Mouse (Mus musculus): ENCODE results near the gene Zfp938. TPM values are rescaled to one million over a fixed set of nuclear protein-coding genes. Genes with fewer than 3 reads are reported as not detected.

The Zfp938 gene
- polyA plus RNA-seq (2012; rRNA removed) = 22.9 and 24.5 TPM in 2 replicates

GRCm38 (mm10) chr10:82240742-82241400 is at the start of gene Zfp938:
Gene Zfp938 (minus strand): TSS chr10:82241280.
- DNase-seq (ENCODE audit: extremely low spot score in 1 of 2, low spot score in 1 of 2) = peak; percentile 82 to 89

- no peak for DNase-seq (ENCODE audit: extremely low spot score in 1 of 2, low spot score in 1 of 2)
Observed at GRCm38 (mm10) chr10:82257331-82257730, 16.3 kb upstream of the Zfp938 start.

- DNase-seq (ENCODE audit: extremely low spot score in 1 of 2, low spot score in 1 of 2) = no peak
Observed at GRCm38 (mm10) chr10:82245021-82245420, 3.9 kb upstream of the Zfp938 start.

- DNase-seq (ENCODE audit: extremely low spot score in 1 of 2, low spot score in 1 of 2) = no peak
Observed at GRCm38 (mm10) chr10:82241401-82241788, 315 bp upstream of the Zfp938 start.

- peak; percentile 67 to 91 for DNase-seq (ENCODE audit: extremely low spot score in 1 of 2, low spot score in 1 of 2)
Observed at GRCm38 (mm10) chr10:82178257-82179064, 62.6 kb downstream of the Zfp938 start.

Other genes starting within 250 kb of the Zfp938 start
- gene Zfp873, start 193.2 kb downstream of the Zfp938 start, polyA plus RNA-seq (2012; rRNA removed) = 7.1 and 7.7 TPM in 2 replicates
- 1.6 and 2.3 TPM in 2 replicates for gene BC024063, start 157.9 kb downstream of the Zfp938 start, polyA plus RNA-seq (2012; rRNA removed)
- gene AU041133, start 113.3 kb downstream of the Zfp938 start, polyA plus RNA-seq (2012; rRNA removed) = 3.1 and 3.7 TPM in 2 replicates
- gene 4932415D10Rik, start 75.3 kb upstream of the Zfp938 start, polyA plus RNA-seq (2012; rRNA removed) = not detected in 2 replicates
- 5.1 and 6.1 TPM in 2 replicates for gene Gm4924, start 113.0 kb upstream of the Zfp938 start, polyA plus RNA-seq (2012; rRNA removed)

All from frontal cortex, adult 2 months (tissue).